29 mouse cellular contexts compared by ENCODE assay signal in the genomic region with DNA sequence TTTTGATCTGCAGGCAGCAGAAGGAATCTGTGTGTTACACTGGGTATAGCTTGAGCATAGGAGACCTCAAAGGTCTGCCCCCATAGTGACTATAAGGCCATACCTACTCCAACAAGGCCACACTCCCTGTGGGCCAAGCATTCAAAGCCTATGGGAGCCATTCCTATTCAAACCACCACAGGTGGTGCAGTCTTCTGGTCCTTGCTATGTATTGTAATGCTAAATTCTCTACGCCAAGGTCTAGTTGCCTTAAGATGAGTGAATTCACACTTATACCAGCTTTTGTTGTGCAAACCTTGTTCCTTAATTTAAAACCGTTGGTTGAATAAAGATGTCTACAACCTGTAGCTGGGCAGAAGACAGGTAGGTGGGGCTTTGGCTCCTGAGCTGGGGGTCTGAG. TPM values are rescaled to one million over a fixed set of nuclear protein-coding genes. Genes with fewer than 3 reads are reported as not detected.
"Had no signal": no experiment of that assay in that cellular context is flagged by ENCODE, and none has a peak within 500 bp of the region (broad histone marks: within the 10 kb centered on the region; RNA-seq: fewer than 3 reads in every experiment).

No protein-coding gene starts in this region.

- H3K4me2 ChIP-seq: heart, embryonic 12.5 days; hindbrain, embryonic 12.5 days; hindbrain, embryonic 14.5 days; kidney, embryonic 15.5 days; limb, embryonic 13.5 days; limb, embryonic 15.5 days; liver, embryonic 12.5 days had no signal

- H3K27me3 ChIP-seq: heart, embryonic 12.5 days; kidney, embryonic 15.5 days; limb, embryonic 15.5 days had no signal

- H3K36me3 ChIP-seq: heart, embryonic 10.5 days; heart, embryonic 12.5 days; hindbrain, embryonic 10.5 days; hindbrain, embryonic 12.5 days; kidney, embryonic 15.5 days; limb, embryonic 13.5 days; limb, embryonic 15.5 days; liver, embryonic 12.5 days had no signal

- H3K4me1 ChIP-seq: liver, embryonic 12.5 days had no signal

- ATAC-seq: hindbrain, embryonic 16.5 days; inflammation-experienced regulatory T-cells, adult 6 months; liver, embryonic 12.5 days had no signal

- DNase-seq: gastrocnemius, adult 2 months; gastrocnemius, postnatal 10 days; gastrocnemius, postnatal 25 days; heart, adult 18-20 months; heart, postnatal 10 days; heart, postnatal 4 days; kidney, adult 11 months; kidney, adult 2 months; kidney, adult 9 months; kidney, postnatal 14 days; kidney, postnatal 36 days; layer of hippocampus, adult 9-11 months; layer of hippocampus, postnatal 36 days; left cerebral cortex, postnatal 4 days had no signal

- H3K9me3 ChIP-seq: heart, embryonic 10.5 days; hindbrain, embryonic 10.5 days; hindbrain, embryonic 12.5 days; kidney, embryonic 15.5 days; limb, embryonic 13.5 days; limb, embryonic 15.5 days had no signal

- H3K4me3 ChIP-seq: gastrocnemius, adult 2 months; heart, embryonic 10.5 days; heart, embryonic 12.5 days; hindbrain, embryonic 10.5 days; hindbrain, embryonic 12.5 days; kidney, embryonic 15.5 days; limb, embryonic 13.5 days; limb, embryonic 15.5 days; liver, embryonic 12.5 days had no signal

- H3K9ac ChIP-seq: heart, embryonic 12.5 days; hindbrain, embryonic 12.5 days; hindbrain, embryonic 14.5 days; kidney, embryonic 15.5 days; limb, embryonic 13.5 days; limb, embryonic 15.5 days; liver, embryonic 12.5 days; liver, embryonic 14.5 days had no signal

- H3K27ac ChIP-seq: gastrocnemius, adult 2 months; heart, embryonic 10.5 days; hindbrain, embryonic 10.5 days; hindbrain, embryonic 12.5 days; hindbrain, embryonic 14.5 days; kidney, embryonic 15.5 days; kidney, postnatal 0 days; limb, embryonic 13.5 days; limb, embryonic 15.5 days; liver, embryonic 12.5 days; liver, embryonic 14.5 days had no signal

RNA-seq across cellular contexts. Expression of a gene that starts 35.4 kb away (rescaled TPM):
- total RNA-seq: granulocyte monocyte progenitor cell, adult 5-6 weeks; liver, adult 2 months had no signal
- polyA plus RNA-seq: inflammation-experienced regulatory T-cells, adult 6 months; liver, adult 2 months had no signal
